Mouse (Mus musculus) olfactory bulb, adult 2 months (tissue): ENCODE measurements around the gene Sept10.

ENCODE experiments used
- CTCF ChIP-seq: fragments of 200-500 bp; IDR thresholded peaks from 2 replicates; pipeline ENCODE4 v1.5.1; 2012; ENCODE audit warnings: low read depth, mild to moderate bottlenecking, low read length, moderate library complexity; ENCODE audit not compliant: insufficient read depth
- POLR2A ChIP-seq: fragments of 200-500 bp; IDR thresholded peaks from 2 replicates; pipeline ENCODE4 v1.6.1; 2012; ENCODE audit warnings: mild to moderate bottlenecking, low read depth, low read length, moderate library complexity; ENCODE audit not compliant: insufficient read depth

GRCm38 (mm10) chr10:59166104-59166944, 55.3 kb downstream of the Sept10 start:
- TF ChIP-seq POLR2A (no peak), CTCF (no peak)
